Mouse (Mus musculus): Measurements from ENCODE around the gene Szt2.
A peak's percentile ranks its signal among the peaks of the same experiment; 100 is the strongest.

The Szt2 gene

GRCm38 (mm10) chr4:118356738-118357137 is 52.3 kb downstream of the Szt2 start:
- DNase-seq = no peak

GRCm38 (mm10) chr4:118354289-118354688 is 54.8 kb downstream of the Szt2 start:
- DNase-seq = no peak

GRCm38 (mm10) chr4:118353689-118354088 is 55.4 kb downstream of the Szt2 start:
- DNase-seq = no peak

- DNase-seq = no peak
Measured at GRCm38 (mm10) chr4:118351828-118352227, 57.2 kb downstream of the Szt2 start.

- DNase-seq = no peak
Measured at GRCm38 (mm10) chr4:118350864-118351263, 58.2 kb downstream of the Szt2 start.

GRCm38 (mm10) chr4:118347529-118348309 is 61.4 kb downstream of the Szt2 start:
- DNase-seq = no peak

GRCm38 (mm10) chr4:118341447-118341846 is 67.6 kb downstream of the Szt2 start:
- DNase-seq = no peak

- DNase-seq = peak; percentile 7
Measured at GRCm38 (mm10) chr4:118336658-118337057, 72.4 kb downstream of the Szt2 start.

- no peak for DNase-seq
Measured at GRCm38 (mm10) chr4:118335991-118336390, 73.1 kb downstream of the Szt2 start.

- DNase-seq = no peak
Measured at GRCm38 (mm10) chr4:118331777-118332176, 77.3 kb downstream of the Szt2 start.

GRCm38 (mm10) chr4:118326476-118326875 is 82.6 kb downstream of the Szt2 start:
- DNase-seq = no peak

GRCm38 (mm10) chr4:118320636-118321035 is 88.4 kb downstream of the Szt2 start:
- no peak for DNase-seq

GRCm38 (mm10) chr4:118319706-118320344 is 89.2 kb downstream of the Szt2 start:
- DNase-seq = no peak

- no peak for DNase-seq
Measured at GRCm38 (mm10) chr4:118316662-118317061, 92.4 kb downstream of the Szt2 start.

GRCm38 (mm10) chr4:118315286-118315685 is 93.8 kb downstream of the Szt2 start:
- no peak for DNase-seq
